Mouse (Mus musculus): ENCODE data around the gene Tspan33. TPM values are rescaled to one million over a fixed set of nuclear protein-coding genes. Genes with fewer than 3 reads are reported as not detected.

Tspan33 gene
- polyA plus RNA-seq, 1 experiment from 2014 or later = 18.5 TPM

GRCm38 (mm10) chr6:29761282-29761681 lies 67.3 kb downstream of the Tspan33 start:
- Histone ChIP-seq H3K4me1 (ENCODE audit: insufficient read depth, low read length) (no peaks in the 10 kb centered on the region), H3K9ac (replicated peaks; ENCODE audit: low read length) (no peak overlapping the region), H3K4me2 (replicated peaks; ENCODE audit: low read depth, low read length) (no peak overlapping the region), H3K9me3 (ENCODE audit: low read length) (no peaks in the 10 kb centered on the region), H3K36me3 (ENCODE audit: insufficient read depth, low read length) (peaks cover 37% of the 10 kb centered on the region), H3K27ac (ENCODE audit: low read length) (no peak overlapping the region), H3K27me3 (ENCODE audit: insufficient read depth, low read length) (no peaks in the 10 kb centered on the region), H3K4me3 (ENCODE audit: low read length) (no peak overlapping the region)
- no peak for ATAC-seq (ENCODE audit: low FRiP score, low TSS enrichment)
- 91% methylated on average over 4 of the region's 4 CpGs for WGBS

- H3K9ac ChIP-seq (replicated peaks; ENCODE audit: low read length) = no peak overlapping the region
- no peak overlapping the region for H3K4me2 ChIP-seq (replicated peaks; ENCODE audit: low read depth, low read length)
- WGBS = 62% methylated on average over 4 of the region's 4 CpGs
- H3K36me3 ChIP-seq (ENCODE audit: insufficient read depth, low read length) = peaks cover 25% of the 10 kb centered on the region
- no peak for ATAC-seq (ENCODE audit: low FRiP score, low TSS enrichment)
- no peak overlapping the region for H3K27ac ChIP-seq (ENCODE audit: low read length)
- no peaks in the 10 kb centered on the region for H3K27me3 ChIP-seq (ENCODE audit: insufficient read depth, low read length)
- no peaks in the 10 kb centered on the region for H3K9me3 ChIP-seq (ENCODE audit: low read length)
- H3K4me1 ChIP-seq (ENCODE audit: insufficient read depth, low read length) = no peaks in the 10 kb centered on the region
- H3K4me3 ChIP-seq (ENCODE audit: low read length) = no peak overlapping the region
Observed at GRCm38 (mm10) chr6:29762524-29762923, 68.5 kb downstream of the Tspan33 start.

GRCm38 (mm10) chr6:29766874-29767273 lies 72.9 kb downstream of the Tspan33 start:
- H3K9me3 ChIP-seq (ENCODE audit: low read length) = no peaks in the 10 kb centered on the region
- H3K4me1 ChIP-seq (ENCODE audit: insufficient read depth, low read length) = peaks cover 10% of the 10 kb centered on the region; the same call in 1 of the 2 replicates
- H3K4me2 ChIP-seq (replicated peaks; ENCODE audit: low read depth, low read length) = no peak overlapping the region
- WGBS = 89% methylated on average over 2 of the region's 2 CpGs
- H3K4me3 ChIP-seq (ENCODE audit: low read length) = no peak overlapping the region
- H3K9ac ChIP-seq (replicated peaks; ENCODE audit: low read length) = no peak overlapping the region
- H3K27ac ChIP-seq (ENCODE audit: low read length) = no peak overlapping the region
- no peak for ATAC-seq (ENCODE audit: low FRiP score, low TSS enrichment)
- no peaks in the 10 kb centered on the region for H3K27me3 ChIP-seq (ENCODE audit: insufficient read depth, low read length)
- peaks cover 4% of the 10 kb centered on the region; the same call in 1 of the 2 replicates for H3K36me3 ChIP-seq (ENCODE audit: insufficient read depth, low read length)

Other genes starting within 250 kb of the Tspan33 start
- gene Atp6v1f, start 226.5 kb upstream of the Tspan33 start, polyA plus RNA-seq (2015; fragmentation: Nextera tagmentation; extraction: Ambion mirVana) = 302 and 320 TPM in 2 replicates
- gene Atp6v1fnb, start 222.8 kb upstream of the Tspan33 start, polyA plus RNA-seq (2015; fragmentation: Nextera tagmentation; extraction: Ambion mirVana) = 0.30 and 0.37 TPM in 2 replicates
- 34.5 and 36.3 TPM in 2 replicates for gene Kcp, start 186.3 kb upstream of the Tspan33 start, polyA plus RNA-seq (2015; fragmentation: Nextera tagmentation; extraction: Ambion mirVana)
- gene Irf5, start 167.6 kb upstream of the Tspan33 start, polyA plus RNA-seq (2015; fragmentation: Nextera tagmentation; extraction: Ambion mirVana) = 6.0 and 8.0 TPM in 2 replicates
- gene Tnpo3, start 84.3 kb upstream of the Tspan33 start, polyA plus RNA-seq (2015; fragmentation: Nextera tagmentation; extraction: Ambion mirVana) = 101 and 106 TPM in 2 replicates
- 42.9 and 50.2 TPM in 2 replicates for gene Smo, start 41.3 kb downstream of the Tspan33 start, polyA plus RNA-seq (2015; fragmentation: Nextera tagmentation; extraction: Ambion mirVana)
- gene Ahcyl2, start 73.8 kb downstream of the Tspan33 start, polyA plus RNA-seq (2015; fragmentation: Nextera tagmentation; extraction: Ambion mirVana) = 18.3 and 20.8 TPM in 2 replicates
- 1.5 and 1.7 TPM in 2 replicates for gene Strip2, start 222.8 kb downstream of the Tspan33 start, polyA plus RNA-seq (2015; fragmentation: Nextera tagmentation; extraction: Ambion mirVana)

Data from kidney, embryonic 16.5 days (tissue).